Mouse (Mus musculus) gastrocnemius, postnatal 25 days (tissue): ENCODE data around the gene Gipc3. TPM values are rescaled to one million over a fixed set of nuclear protein-coding genes. Genes with fewer than 3 reads are reported as not detected.

Experiments used
- DNase-seq: peaks from one replicate; pipeline ENCODE4 v3.0.0; 2022
- long read RNA-seq, 2 experiments: library from polyadenylated mRNA; stranded (forward); transcript quantifications; one replicate each; pipeline ENCODE4 v2.0.0; 2021
- total RNA-seq, 2 experiments: library from RNA; stranded (reverse); gene quantifications; 1 replicate in 1 of 2; 2 replicates in 1 of 2; pipeline ENCODE4 v1.2.3; 2021

Gene Gipc3
- 1 to 10 TPM; 1.0 to 1.3 TPM for total RNA-seq
- long read RNA-seq, experiment 1: 0 reads
- long read RNA-seq, experiment 2: 0 reads

GRCm38 (mm10) chr10:81342686-81343505 lies at the start of gene Gipc3:
Gipc3 (minus strand) TSS chr10:81343266.
- no peak for DNase-seq

GRCm38 (mm10) chr10:81392781-81393185 lies 49.7 kb upstream of the Gipc3 start, which contains the start of gene Smim24:
Smim24 (plus strand) TSS chr10:81393051.
- DNase-seq: no peak

- DNase-seq: no peak
These were observed 49.2 kb upstream of the Gipc3 start for GRCm38 (mm10) chr10:81392270-81392669.

GRCm38 (mm10) chr10:81390678-81390965 lies 47.6 kb upstream of the Gipc3 start:
- DNase-seq: no peak

- peak; percentile 58 for DNase-seq
These were observed 47.0 kb upstream of the Gipc3 start for GRCm38 (mm10) chr10:81389801-81390677.

GRCm38 (mm10) chr10:81389373-81389772 lies 46.3 kb upstream of the Gipc3 start:
- no peak for DNase-seq

- no peak for DNase-seq
These were observed 45.5 kb upstream of the Gipc3 start, which contains the start of gene Gm48552 for GRCm38 (mm10) chr10:81388505-81389055. Gm48552 (plus strand) TSS chr10:81389005.

- DNase-seq: no peak
These were observed 44.6 kb upstream of the Gipc3 start for GRCm38 (mm10) chr10:81387716-81388115.

- no peak for DNase-seq
These were observed 42.7 kb upstream of the Gipc3 start for GRCm38 (mm10) chr10:81385603-81386306.

GRCm38 (mm10) chr10:81384605-81384982 lies 41.5 kb upstream of the Gipc3 start:
- no peak for DNase-seq

- DNase-seq: peak; percentile 96
These were observed 40.9 kb upstream of the Gipc3 start, which contains the start of the genes Dohh and Gm48551 for GRCm38 (mm10) chr10:81383802-81384604. Dohh (plus strand) TSS chr10:81384428. Gm48551 (plus strand) TSS chr10:81384466.

GRCm38 (mm10) chr10:81382039-81382438 lies 39.0 kb upstream of the Gipc3 start:
- no peak for DNase-seq

GRCm38 (mm10) chr10:81379809-81380378 lies 36.8 kb upstream of the Gipc3 start:
- DNase-seq: no peak

GRCm38 (mm10) chr10:81379183-81379553 lies 36.1 kb upstream of the Gipc3 start:
- no peak for DNase-seq

GRCm38 (mm10) chr10:81378553-81379182 lies 35.6 kb upstream of the Gipc3 start:
- DNase-seq: peak; percentile 100

- DNase-seq: no peak
These were observed 34.9 kb upstream of the Gipc3 start, which contains the start of gene Fzr1 for GRCm38 (mm10) chr10:81377793-81378552. Fzr1 (minus strand) TSS chr10:81378516.

- no peak for DNase-seq
These were observed 34.2 kb upstream of the Gipc3 start for GRCm38 (mm10) chr10:81377362-81377664.

- DNase-seq: no peak
These were observed 33.7 kb upstream of the Gipc3 start for GRCm38 (mm10) chr10:81376561-81377361.

GRCm38 (mm10) chr10:81375322-81375721 lies 32.3 kb upstream of the Gipc3 start:
- no peak for DNase-seq
